Mouse (Mus musculus) liver, postnatal 0 days (tissue): Measurements from ENCODE around the gene Prkch. TPM values are rescaled to one million over a fixed set of nuclear protein-coding genes. Genes with fewer than 3 reads are reported as not detected.

Source experiments
- ATAC-seq: fragments of 200-750 bp; cut with Nextera tagmentation; 2 replicates; pipeline ENCODE4 v1.8.0; 2017; ENCODE audit warnings: mild to moderate bottlenecking, moderate library complexity
- DNase-seq: peaks from one replicate; pipeline ENCODE4 v3.0.0-alpha.2; 2016
- H3K27ac ChIP-seq: fragments of 300-500 bp; sonication (generic); 2 replicates; pipeline ENCODE4 v1.5.1; 2014; ENCODE audit warnings: antibody characterized with exemption, moderate library complexity, mild to moderate bottlenecking, low read depth
- H3K27me3 ChIP-seq: fragments of 300-500 bp; sonication (generic); 2 replicates; pipeline ENCODE4 v1.6.1; 2014; ENCODE audit warnings: low read length, control low read depth, mixed read lengths; ENCODE audit not compliant: insufficient read depth
- H3K36me3 ChIP-seq: fragments of 300-500 bp; sonication (generic); replicated peaks from 2 replicates; pipeline ENCODE4 v1.6.1; 2014; ENCODE audit warnings: mild to moderate bottlenecking, control low read depth, low read length, moderate library complexity, mixed read lengths; ENCODE audit not compliant: insufficient read depth
- H3K4me1 ChIP-seq: fragments of 300-500 bp; sonication (generic); 2 replicates; pipeline ENCODE4 v1.6.1; 2014; ENCODE audit warnings: antibody characterized with exemption, mild to moderate bottlenecking, control low read depth; ENCODE audit not compliant: insufficient read depth
- H3K4me2 ChIP-seq: fragments of 300-500 bp; sonication (generic); 2 replicates; pipeline ENCODE4 v1.6.1; 2014; ENCODE audit warnings: low read depth, mild to moderate bottlenecking, low read length, moderate library complexity, mixed read lengths
- H3K4me3 ChIP-seq: fragments of 300-500 bp; sonication (generic); 2 replicates; pipeline ENCODE4 v1.5.1; 2014; ENCODE audit warnings: low read depth, low read length
- H3K9ac ChIP-seq: fragments of 300-500 bp; sonication (generic); replicated peaks from 2 replicates; pipeline ENCODE4 v1.6.1; 2014; ENCODE audit warnings: mild to moderate bottlenecking, moderate library complexity
- H3K9me3 ChIP-seq: fragments of 300-500 bp; sonication (generic); 2 replicates; pipeline ENCODE4 v1.6.1; 2016; ENCODE audit warnings: mild to moderate bottlenecking, control low read depth, low read length, mixed read lengths
- CTCF ChIP-seq: sonication (generic); IDR thresholded peaks from 2 replicates; pipeline ENCODE4 v1.5.1; 2016; ENCODE audit warnings: antibody characterized with exemption, low read depth
- EP300 ChIP-seq: IDR thresholded peaks from 2 replicates; pipeline ENCODE4 v1.6.1; 2016; ENCODE audit warnings: antibody characterized with exemption, low read depth, mild to moderate bottlenecking
- WGBS: fragments of 180-500 bp; shearing (Covaris S2); extraction: QIAGEN DNeasy Blood & Tissue Kit; methylation state at CpG from one replicate; pipeline ENCODE4 v1.1.7; 2014; ENCODE audit not compliant: insufficient replicate concordance; 5-methylcytosine and 5-hydroxymethylcytosine counted together
- polyA plus RNA-seq: library from polyadenylated mRNA; unstranded; fragments of >200 nt; fragmentation: Nextera tagmentation; extraction: Ambion mirVana; gene quantifications from 2 replicates; pipeline ENCODE4 v1.2.1, GENCODE M21; 2015

Gene Prkch
- polyA plus RNA-seq, 1 experiment from 2014 or later, result 2.3 TPM

GRCm38 (mm10) chr12:73632671-73633244, 48.2 kb downstream of the Prkch start:
- ATAC-seq (no peak), DNase-seq (no peak)
- TF ChIP-seq CTCF, result no peak
- no peak for TF ChIP-seq EP300
- Histone ChIP-seq H3K4me3 (no peak overlapping the region), H3K9me3 (no peaks in the 10 kb centered on the region), H3K9ac (no peak overlapping the region), H3K36me3 (no peaks in the 10 kb centered on the region), H3K27ac (no peak overlapping the region), H3K27me3 (no peaks in the 10 kb centered on the region), H3K4me2 (no peak overlapping the region), H3K4me1 (peaks cover 4% of the 10 kb centered on the region; the same call in 1 of the 2 replicates)
- WGBS, result 11% methylated on average over 8 of the region's 8 CpGs

GRCm38 (mm10) chr12:73633707-73634106, 49.1 kb downstream of the Prkch start:
- ATAC-seq (no peak), DNase-seq (no peak)
- TF ChIP-seq EP300, result no peak
- TF ChIP-seq CTCF, result no peak
- Histone ChIP-seq H3K4me1 (peaks cover 4% of the 10 kb centered on the region; the same call in 1 of the 2 replicates), H3K4me3 (no peak overlapping the region), H3K27ac (no peak overlapping the region), H3K36me3 (no peaks in the 10 kb centered on the region), H3K9ac (no peak overlapping the region), H3K4me2 (no peak overlapping the region), H3K27me3 (no peaks in the 10 kb centered on the region), H3K9me3 (no peaks in the 10 kb centered on the region)
- 76% methylated on average over 4 of the region's 4 CpGs for WGBS

GRCm38 (mm10) chr12:73639571-73639970, 55.0 kb downstream of the Prkch start:
- no peak overlapping the region for H3K27ac ChIP-seq
- H3K9me3 ChIP-seq, result no peaks in the 10 kb centered on the region
- TF ChIP-seq CTCF, result no peak
- TF ChIP-seq EP300, result no peak
- no peak for ATAC-seq
- no peak overlapping the region for H3K4me2 ChIP-seq
- no peak overlapping the region for H3K4me3 ChIP-seq
- H3K27me3 ChIP-seq, result no peaks in the 10 kb centered on the region
- no peaks in the 10 kb centered on the region for H3K4me1 ChIP-seq
- H3K36me3 ChIP-seq, result no peaks in the 10 kb centered on the region
- 45% methylated on average over 2 of the region's 2 CpGs for WGBS
- no peak overlapping the region for H3K9ac ChIP-seq
- no peak for DNase-seq

GRCm38 (mm10) chr12:73641183-73641582, 56.6 kb downstream of the Prkch start:
- Histone ChIP-seq H3K27ac (no peak overlapping the region), H3K27me3 (no peaks in the 10 kb centered on the region), H3K4me1 (no peaks in the 10 kb centered on the region), H3K4me2 (no peak overlapping the region), H3K4me3 (no peak overlapping the region), H3K36me3 (no peaks in the 10 kb centered on the region), H3K9me3 (no peaks in the 10 kb centered on the region), H3K9ac (no peak overlapping the region)
- DNase-seq (no peak), ATAC-seq (no peak)
- TF ChIP-seq EP300, result no peak
- TF ChIP-seq CTCF, result no peak
- 74% methylated on average over 13 of the region's 13 CpGs for WGBS

- Histone ChIP-seq H3K9ac (no peak overlapping the region), H3K9me3 (no peaks in the 10 kb centered on the region), H3K27ac (no peak overlapping the region), H3K36me3 (no peaks in the 10 kb centered on the region), H3K4me2 (no peak overlapping the region), H3K27me3 (no peaks in the 10 kb centered on the region), H3K4me1 (no peaks in the 10 kb centered on the region), H3K4me3 (no peak overlapping the region)
- WGBS, result 74% methylated on average over 6 of the region's 6 CpGs
- no peak for DNase-seq
- TF ChIP-seq CTCF (no peak), EP300 (no peak)
- ATAC-seq, result no peak
Observed at GRCm38 (mm10) chr12:73645216-73645615, 60.6 kb downstream of the Prkch start.

- no peak overlapping the region for H3K4me3 ChIP-seq
- ATAC-seq (no peak), DNase-seq (no peak)
- H3K9me3 ChIP-seq, result no peaks in the 10 kb centered on the region
- no peak overlapping the region for H3K27ac ChIP-seq
- H3K9ac ChIP-seq, result no peak overlapping the region
- no peaks in the 10 kb centered on the region for H3K4me1 ChIP-seq
- WGBS, result 73% methylated on average over 2 of the region's 2 CpGs
- H3K36me3 ChIP-seq, result no peaks in the 10 kb centered on the region
- no peak overlapping the region for H3K4me2 ChIP-seq
- H3K27me3 ChIP-seq, result no peaks in the 10 kb centered on the region
- TF ChIP-seq EP300 (no peak), CTCF (no peak)
Observed at GRCm38 (mm10) chr12:73647686-73648085, 63.1 kb downstream of the Prkch start.
